Mouse (Mus musculus) small intestine, adult 2 months (tissue): ENCODE results near the gene Tshr. TPM values are rescaled to one million over a fixed set of nuclear protein-coding genes. Genes with fewer than 3 reads are reported as not detected.

Experiments used
- H3K27ac ChIP-seq: fragments of 200-500 bp; 2 replicates; pipeline ENCODE4 v1.5.1; 2012; ENCODE audit warnings: low read depth, low read length, control low read depth, inconsistent platforms; ENCODE audit not compliant: insufficient read depth
- H3K27me3 ChIP-seq: fragments of 200-500 bp; 2 replicates; pipeline ENCODE4 v1.6.1; 2012; ENCODE audit warnings: mild to moderate bottlenecking, moderate library complexity, low read length, inconsistent platforms; ENCODE audit not compliant: control insufficient read depth, insufficient read depth
- H3K36me3 ChIP-seq: fragments of 200-500 bp; 2 replicates; pipeline ENCODE4 v1.6.1; 2012; ENCODE audit warnings: mild to moderate bottlenecking, low read length, control low read depth, inconsistent platforms; ENCODE audit not compliant: control insufficient read depth, insufficient read depth
- H3K4me1 ChIP-seq: fragments of 200-500 bp; 2 replicates; pipeline ENCODE4 v1.6.1; 2012; ENCODE audit warnings: low read length, inconsistent platforms, mixed read lengths; ENCODE audit not compliant: control insufficient read depth, insufficient read depth, insufficient read length
- H3K4me3 ChIP-seq: fragments of 200-500 bp; 2 replicates; pipeline ENCODE4 v1.5.1; 2012; ENCODE audit warnings: low read depth, mild to moderate bottlenecking, control low read depth, inconsistent platforms, low read length, moderate library complexity
- CTCF ChIP-seq: fragments of 200-500 bp; IDR thresholded peaks from 2 replicates; pipeline ENCODE4 v1.5.1; 2012; ENCODE audit warnings: low read depth, mild to moderate bottlenecking, control low read depth, inconsistent platforms, low read length, moderate library complexity, mixed read lengths; ENCODE audit not compliant: insufficient replicate concordance, insufficient read length; ENCODE audit errors: extremely low read depth
- POLR2A ChIP-seq: fragments of 200-500 bp; IDR thresholded peaks from 2 replicates; pipeline ENCODE4 v1.6.1; 2012; ENCODE audit warnings: low read depth, mild to moderate bottlenecking, control low read depth, inconsistent platforms, low read length, moderate library complexity
- whole genome bisulfite sequencing: fragments of 180-500 bp; shearing (Covaris S2); methylation state at CpG from one replicate; pipeline ENCODE4 v1.1.7; 2018; 5-methylcytosine and 5-hydroxymethylcytosine counted together
- polyA plus RNA-seq: library from polyadenylated mRNA; depleted of rRNA; stranded (reverse); fragments of >200 nt; gene quantifications from 2 replicates; pipeline ENCODE4 v1.2.3, GENCODE M21; 2012

Gene Tshr
- polyA plus RNA-seq, 1 experiment, result not detected

GRCm38 (mm10) chr12:91401049-91401352 lies 16.6 kb downstream of the Tshr start:
- H3K27ac ChIP-seq, result no peak overlapping the region
- WGBS, result 4% methylated on average over 12 of the region's 12 CpGs
- no peak for TF ChIP-seq CTCF
- no peak for TF ChIP-seq POLR2A
- no peaks in the 10 kb centered on the region for H3K36me3 ChIP-seq
- H3K27me3 ChIP-seq, result peaks cover 8% of the 10 kb centered on the region; the same call in 1 of the 2 replicates
- H3K4me1 ChIP-seq, result no peaks in the 10 kb centered on the region
- H3K4me3 ChIP-seq, result peak overlapping the region; percentile 36

- Histone ChIP-seq H3K36me3 (no peaks in the 10 kb centered on the region), H3K27me3 (no peaks in the 10 kb centered on the region), H3K4me1 (no peaks in the 10 kb centered on the region), H3K4me3 (no peak overlapping the region), H3K27ac (no peak overlapping the region)
- no peak for TF ChIP-seq CTCF
- no peak for TF ChIP-seq POLR2A
- 81% methylated on average over 4 of the region's 4 CpGs for WGBS
Observed at GRCm38 (mm10) chr12:91410306-91410705, 25.9 kb downstream of the Tshr start.

GRCm38 (mm10) chr12:91412461-91413182 lies 28.3 kb downstream of the Tshr start:
- Histone ChIP-seq H3K36me3 (no peaks in the 10 kb centered on the region), H3K27ac (no peak overlapping the region), H3K4me1 (no peaks in the 10 kb centered on the region), H3K4me3 (no peak overlapping the region), H3K27me3 (no peaks in the 10 kb centered on the region)
- no peak for TF ChIP-seq POLR2A
- no peak for TF ChIP-seq CTCF
- WGBS, result 60% methylated on average over 7 of the region's 7 CpGs

GRCm38 (mm10) chr12:91415112-91415511 lies 30.7 kb downstream of the Tshr start:
- Histone ChIP-seq H3K27me3 (no peaks in the 10 kb centered on the region), H3K27ac (no peak overlapping the region), H3K4me3 (no peak overlapping the region), H3K36me3 (no peaks in the 10 kb centered on the region), H3K4me1 (no peaks in the 10 kb centered on the region)
- 63% methylated on average over 6 of the region's 6 CpGs for WGBS
- no peak for TF ChIP-seq POLR2A
- TF ChIP-seq CTCF, result no peak

- H3K27ac ChIP-seq, result no peak overlapping the region
- H3K36me3 ChIP-seq, result no peaks in the 10 kb centered on the region
- WGBS, result 88% methylated on average over 7 of the region's 7 CpGs
- no peaks in the 10 kb centered on the region for H3K4me1 ChIP-seq
- no peaks in the 10 kb centered on the region for H3K27me3 ChIP-seq
- no peak overlapping the region for H3K4me3 ChIP-seq
- no peak for TF ChIP-seq POLR2A
- no peak for TF ChIP-seq CTCF
Observed at GRCm38 (mm10) chr12:91416828-91417227, 32.5 kb downstream of the Tshr start.

GRCm38 (mm10) chr12:91418791-91419190 lies 34.4 kb downstream of the Tshr start:
- H3K4me3 ChIP-seq, result no peak overlapping the region
- H3K27me3 ChIP-seq, result no peaks in the 10 kb centered on the region
- peaks cover 3% of the 10 kb centered on the region; the same call in 1 of the 2 replicates for H3K4me1 ChIP-seq
- no peak overlapping the region for H3K27ac ChIP-seq
- H3K36me3 ChIP-seq, result no peaks in the 10 kb centered on the region
- WGBS, result 43% methylated on average over 7 of the region's 7 CpGs
- TF ChIP-seq CTCF, result peak; percentile 77; the same call in 1 of the 2 replicates
- TF ChIP-seq POLR2A, result no peak

GRCm38 (mm10) chr12:91421272-91421671 lies 36.9 kb downstream of the Tshr start:
- Histone ChIP-seq H3K4me3 (no peak overlapping the region), H3K27me3 (no peaks in the 10 kb centered on the region), H3K4me1 (peaks cover 3% of the 10 kb centered on the region; the same call in 1 of the 2 replicates), H3K36me3 (no peaks in the 10 kb centered on the region), H3K27ac (no peak overlapping the region)
- WGBS, result 44% methylated on average over 9 of the region's 9 CpGs
- TF ChIP-seq POLR2A (no peak), CTCF (no peak)
